Mouse (Mus musculus): ENCODE measurements at regions not wholly inside any gene's neighbourhood (a gene's known extent, or its start where the extent isn't known, plus 50 kb on each side); places are given as distances from the start of the nearest gene placed in this dataset.

DNA sequence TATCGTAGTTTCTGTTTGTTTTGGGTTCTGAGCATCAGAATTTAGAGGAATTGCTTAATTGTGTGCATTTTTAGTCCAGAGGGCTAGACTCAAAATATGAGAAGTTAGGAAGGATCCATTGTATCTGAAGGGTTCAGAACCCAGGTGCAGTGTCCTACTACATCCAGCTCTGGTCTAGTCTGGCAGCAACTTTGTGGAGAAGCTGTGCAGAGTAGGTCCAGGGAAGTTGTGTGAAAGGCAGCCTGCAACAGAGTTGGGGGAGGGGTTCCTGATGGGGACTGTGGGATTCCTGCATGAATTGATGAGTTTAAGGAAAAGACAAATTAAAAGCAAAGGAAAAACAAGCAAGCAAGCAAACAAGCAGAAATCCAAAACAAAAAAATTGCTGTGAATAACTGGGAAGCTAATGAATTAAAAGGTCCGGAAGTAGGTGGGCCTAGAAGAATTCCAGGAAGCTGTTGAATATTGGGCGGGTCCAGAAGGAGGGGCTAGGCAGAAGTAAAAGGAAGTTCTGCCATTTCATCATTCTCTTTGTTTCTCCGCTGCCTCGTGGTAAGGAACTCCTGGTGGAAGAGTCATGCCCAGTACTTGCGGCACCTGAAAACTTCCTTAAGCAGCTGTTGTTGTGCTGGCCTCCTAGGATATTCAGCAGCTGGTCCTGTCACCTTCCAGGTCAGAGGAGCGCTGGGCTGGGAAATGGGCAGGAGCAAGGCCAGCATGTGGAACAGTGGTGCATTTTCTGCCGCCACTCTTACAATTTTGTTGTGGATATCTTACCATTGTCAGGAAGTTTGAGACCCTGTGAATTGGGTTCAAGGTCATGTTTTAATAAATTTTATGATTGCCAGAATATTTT, 78.4 kb upstream of the Zfp990 start:
- TF ChIP-seq POLR2A (IDR thresholded peaks at IDR 0.05; ENCODE audit: low read depth, low read length) (no peak), CTCF (conservative IDR thresholded peaks at IDR 0.05; ENCODE audit: insufficient read depth, insufficient read length, low read depth, low read length) (no peak)

All from kidney, adult 2 months (tissue).